Mouse (Mus musculus) forebrain, embryonic 11.5 days (tissue): ENCODE results near the gene Plxnd1. TPM values are rescaled to one million over a fixed set of nuclear protein-coding genes. Genes with fewer than 3 reads are reported as not detected.

Experiments used
- ATAC-seq: fragments of 200-750 bp; cut with Nextera tagmentation; replicated peaks from 2 replicates; pipeline ENCODE4 v1.8.0; 2017; ENCODE audit warnings: moderate TSS enrichment; ENCODE audit not compliant: low FRiP score
- DNase-seq: peaks from one replicate; pipeline ENCODE4 v3.0.0-alpha.2; 2017; ENCODE audit warnings: low spot score
- H3K27ac ChIP-seq: fragments of 300-500 bp; sonication (generic); 2 replicates; pipeline ENCODE4 v1.5.1; 2014; ENCODE audit warnings: low read depth, low read length
- H3K27me3 ChIP-seq: fragments of 300-500 bp; sonication (generic); 2 replicates; pipeline ENCODE4 v1.6.1; 2014; ENCODE audit warnings: mild to moderate bottlenecking, low read length, mixed read lengths; ENCODE audit not compliant: control insufficient read depth, insufficient read depth
- H3K36me3 ChIP-seq: fragments of 300-500 bp; sonication (generic); 2 replicates; pipeline ENCODE4 v1.6.1; 2014; ENCODE audit warnings: mild to moderate bottlenecking, low read length, moderate library complexity, mixed read lengths; ENCODE audit not compliant: control insufficient read depth, insufficient read depth
- H3K4me1 ChIP-seq: fragments of 300-500 bp; sonication (generic); replicated peaks from 2 replicates; pipeline ENCODE4 v1.6.1; 2014; ENCODE audit warnings: low read length, mixed read lengths; ENCODE audit not compliant: control insufficient read depth, insufficient read depth
- H3K4me2 ChIP-seq: fragments of 300-500 bp; sonication (generic); 2 replicates; pipeline ENCODE4 v1.6.1; 2014; ENCODE audit warnings: low read depth, mild to moderate bottlenecking, low read length, moderate library complexity, mixed read lengths; ENCODE audit not compliant: severe bottlenecking
- H3K4me3 ChIP-seq: fragments of 300-500 bp; sonication (generic); 2 replicates; pipeline ENCODE4 v1.5.1; 2014; ENCODE audit warnings: low read depth, low read length
- H3K9ac ChIP-seq: fragments of 300-500 bp; sonication (generic); 2 replicates; pipeline ENCODE4 v1.6.1; 2014; ENCODE audit warnings: low read length
- H3K9me3 ChIP-seq: fragments of 300-500 bp; sonication (generic); 2 replicates; pipeline ENCODE4 v1.6.1; 2016; ENCODE audit warnings: low read length, mixed read lengths; ENCODE audit not compliant: control insufficient read depth
- WGBS: fragments of 180-500 bp; shearing (Covaris S2); extraction: QIAGEN DNeasy Blood & Tissue Kit; methylation state at CpG from one replicate; pipeline ENCODE4 v1.1.7; 2014; 5-methylcytosine and 5-hydroxymethylcytosine counted together
- polyA plus RNA-seq: library from polyadenylated mRNA; unstranded; fragments of >200 nt; fragmentation: Nextera tagmentation; extraction: Ambion mirVana; gene quantifications from 2 replicates; pipeline ENCODE4 v1.2.1, GENCODE M21; 2014

The Plxnd1 gene
- polyA plus RNA-seq, 1 experiment from 2014 or later: 25.5 TPM

GRCm38 (mm10) chr6:115996171-115996851, 1.5 kb upstream of the Plxnd1 start:
- H3K4me2 ChIP-seq: no peak overlapping the region
- 0 out of 2 replicates have a peak overlapping the region, but pooled peaks have one; percentile 18 for H3K27ac ChIP-seq
- no peaks in the 10 kb centered on the region for H3K9me3 ChIP-seq
- peaks cover 33% of the 10 kb centered on the region for H3K27me3 ChIP-seq
- no peak overlapping the region for H3K9ac ChIP-seq
- ATAC-seq: no peak
- H3K4me1 ChIP-seq: peaks cover 22% of the 10 kb centered on the region
- no peak overlapping the region for H3K4me3 ChIP-seq
- DNase-seq: no peak
- 36% methylated on average over 6 of the region's 6 CpGs for WGBS
- no peaks in the 10 kb centered on the region for H3K36me3 ChIP-seq

- H3K4me1 ChIP-seq: peaks cover 22% of the 10 kb centered on the region
- WGBS: 66% methylated on average over 4 of the region's 4 CpGs
- H3K4me3 ChIP-seq: peak overlapping the region; percentile 57
Observed at GRCm38 (mm10) chr6:115995531-115995941, 731 bp upstream of the Plxnd1 start.

GRCm38 (mm10) chr6:115994146-115994876, 494 bp downstream of the Plxnd1 start:
- peak overlapping the region; percentile 75 for H3K4me2 ChIP-seq
- DNase-seq (peak; percentile 74), ATAC-seq (no peak; the same call in 1 of the 2 replicates)
- no peaks in the 10 kb centered on the region for H3K36me3 ChIP-seq
- peak overlapping the region; percentile 44 for H3K9ac ChIP-seq
- peak overlapping the region; percentile 57 for H3K4me3 ChIP-seq
- H3K27me3 ChIP-seq: peaks cover 33% of the 10 kb centered on the region
- H3K4me1 ChIP-seq: peaks cover 22% of the 10 kb centered on the region
- H3K27ac ChIP-seq: no peak overlapping the region
- under 1% methylated on average over 77 of the region's 93 CpGs for WGBS
- no peaks in the 10 kb centered on the region for H3K9me3 ChIP-seq

More at GRCm38 (mm10) chr6:115995531-115995941, 731 bp upstream of the Plxnd1 start:
- H3K4me2 ChIP-seq: peak overlapping the region; percentile 75
- ATAC-seq (no peak), DNase-seq (no peak)
- no peaks in the 10 kb centered on the region for H3K9me3 ChIP-seq
- H3K27me3 ChIP-seq: peaks cover 33% of the 10 kb centered on the region
- no peaks in the 10 kb centered on the region for H3K36me3 ChIP-seq
- peak overlapping the region; percentile 18; the same call in 1 of the 2 replicates for H3K27ac ChIP-seq
- no peak overlapping the region for H3K9ac ChIP-seq

DNA sequence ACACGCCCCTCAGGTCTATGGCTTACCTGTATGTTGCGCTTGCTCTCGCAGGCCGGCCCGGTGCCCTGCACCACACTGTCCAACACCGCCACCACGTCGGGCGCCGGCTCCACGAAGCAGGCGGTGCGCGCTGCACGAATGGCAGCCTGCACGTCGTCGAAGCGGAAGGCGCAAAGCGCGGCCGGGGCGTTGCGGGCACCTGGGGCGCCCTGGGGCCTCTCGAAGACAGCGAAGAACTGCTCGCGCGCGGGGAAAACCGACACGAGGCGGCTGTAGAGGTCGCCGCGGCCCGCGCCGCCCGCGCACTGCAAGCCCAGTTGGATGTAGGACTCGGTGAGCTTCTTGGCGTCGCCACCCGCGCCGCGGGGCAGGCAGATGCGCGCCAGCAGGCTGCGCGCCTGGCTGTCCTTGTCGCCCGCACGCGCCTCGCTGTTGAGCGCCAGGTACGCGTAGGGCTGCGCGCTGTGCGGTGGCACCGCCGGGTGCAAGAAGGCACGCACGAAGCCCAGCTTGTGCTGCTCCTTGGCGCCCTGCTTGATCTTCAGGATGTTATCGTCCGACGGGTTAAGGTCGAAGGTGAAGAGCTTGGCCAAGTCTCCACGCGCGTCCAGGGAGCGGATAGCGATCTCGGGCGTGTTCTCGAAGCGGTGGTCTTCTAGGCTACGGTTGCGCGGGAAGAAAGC, 1.2 kb downstream of the Plxnd1 start:
- Histone ChIP-seq H3K36me3 (no peaks in the 10 kb centered on the region), H3K27ac (no peak overlapping the region), H3K9ac (peak overlapping the region; percentile 20), H3K4me1 (peaks cover 22% of the 10 kb centered on the region), H3K4me2 (peak overlapping the region; percentile 75), H3K4me3 (peak overlapping the region; percentile 57), H3K27me3 (peaks cover 33% of the 10 kb centered on the region), H3K9me3 (no peaks in the 10 kb centered on the region)
- 2% methylated on average over 86 of the region's 86 CpGs for WGBS
- DNase-seq: no peak
- ATAC-seq: no peak

- peak overlapping the region; percentile 57 for H3K4me3 ChIP-seq
- no peak overlapping the region for H3K27ac ChIP-seq
- H3K9ac ChIP-seq: no peak overlapping the region
- H3K36me3 ChIP-seq: no peaks in the 10 kb centered on the region
- WGBS: 41% methylated on average over 6 of the region's 6 CpGs
- ATAC-seq (no peak), DNase-seq (no peak)
- peaks cover 33% of the 10 kb centered on the region for H3K27me3 ChIP-seq
- peaks cover 22% of the 10 kb centered on the region for H3K4me1 ChIP-seq
- H3K9me3 ChIP-seq: no peaks in the 10 kb centered on the region
- peak overlapping the region; percentile 75 for H3K4me2 ChIP-seq
Observed at GRCm38 (mm10) chr6:115992981-115993380, 1.8 kb downstream of the Plxnd1 start.

GRCm38 (mm10) chr6:115991881-115992620, 2.8 kb downstream of the Plxnd1 start:
- 24% methylated on average over 10 of the region's 10 CpGs for WGBS
- Histone ChIP-seq H3K9ac (no peak overlapping the region), H3K36me3 (no peaks in the 10 kb centered on the region), H3K27ac (no peak overlapping the region), H3K4me1 (peaks cover 22% of the 10 kb centered on the region), H3K4me2 (peak overlapping the region; percentile 15; the same call in 1 of the 2 replicates), H3K4me3 (peak overlapping the region; percentile 57; the same call in 1 of the 2 replicates), H3K27me3 (peaks cover 33% of the 10 kb centered on the region), H3K9me3 (no peaks in the 10 kb centered on the region)
- no peak for ATAC-seq
- no peak for DNase-seq

- Histone ChIP-seq H3K27ac (no peak overlapping the region), H3K9ac (peak overlapping the region; percentile 23; the same call in 1 of the 2 replicates), H3K36me3 (no peaks in the 10 kb centered on the region), H3K27me3 (peaks cover 33% of the 10 kb centered on the region), H3K4me2 (peak overlapping the region; percentile 15; the same call in 1 of the 2 replicates), H3K4me3 (peak overlapping the region; percentile 12; the same call in 1 of the 2 replicates), H3K9me3 (no peaks in the 10 kb centered on the region), H3K4me1 (peaks cover 25% of the 10 kb centered on the region)
- DNase-seq (no peak), ATAC-seq (no peak)
- WGBS: 30% methylated on average over 13 of the region's 13 CpGs
Observed at GRCm38 (mm10) chr6:115991108-115991880, 3.5 kb downstream of the Plxnd1 start.
